Mouse (Mus musculus): ENCODE results near the gene Trmt6. TPM values are rescaled to one million over a fixed set of nuclear protein-coding genes. Genes with fewer than 3 reads are reported as not detected.

Trmt6 gene
- polyA plus RNA-seq, 1 experiment from 2014 or later, result 35.5 TPM

GRCm38 (mm10) chr2:132757911-132758310 lies 57.9 kb downstream of the Trmt6 start:
- WGBS, result 72% methylated on average over 5 of the region's 5 CpGs
- no peak for ATAC-seq
- Histone ChIP-seq H3K27me3 (replicated peaks; ENCODE audit: control insufficient read depth, insufficient read depth, low read length) (no peaks in the 10 kb centered on the region), H3K27ac (ENCODE audit: low read depth, low read length) (no peak overlapping the region), H3K36me3 (ENCODE audit: control insufficient read depth, insufficient read depth) (no peaks in the 10 kb centered on the region), H3K9me3 (ENCODE audit: control insufficient read depth) (no peaks in the 10 kb centered on the region), H3K4me3 (ENCODE audit: low read depth, low read length) (no peak overlapping the region), H3K4me1 (replicated peaks; ENCODE audit: control insufficient read depth, insufficient read depth, low read length) (no peaks in the 10 kb centered on the region), H3K4me2 (replicated peaks; ENCODE audit: low read depth) (no peak overlapping the region), H3K9ac (ENCODE audit: low read depth, low read length) (no peak overlapping the region)
- no peak for TF ChIP-seq CTCF (IDR thresholded peaks at IDR 0.05; ENCODE audit: low read depth)

Other genes starting within 250 kb of the Trmt6 start
- 33.7 and 34.3 TPM in 2 replicates for gene Gpcpd1, start 228.3 kb downstream of the Trmt6 start, polyA plus RNA-seq (2015; fragmentation: Nextera tagmentation; extraction: Ambion mirVana)
- 11.2 and 11.7 TPM in 2 replicates for gene Shld1, start 129.1 kb downstream of the Trmt6 start, polyA plus RNA-seq (2015; fragmentation: Nextera tagmentation; extraction: Ambion mirVana)
- gene Chgb, start 34.8 kb downstream of the Trmt6 start, polyA plus RNA-seq (2015; fragmentation: Nextera tagmentation; extraction: Ambion mirVana), result 46.3 and 47.0 TPM in 2 replicates
- gene Mcm8, start 86 bp upstream of the Trmt6 start, polyA plus RNA-seq (2015; fragmentation: Nextera tagmentation; extraction: Ambion mirVana), result 2.5 and 3.5 TPM in 2 replicates
- 36.6 and 39.0 TPM in 2 replicates for gene Crls1, start 30.6 kb upstream of the Trmt6 start, polyA plus RNA-seq (2015; fragmentation: Nextera tagmentation; extraction: Ambion mirVana)
- 9.5 and 9.8 TPM in 2 replicates for gene Lrrn4, start 64.8 kb upstream of the Trmt6 start, polyA plus RNA-seq (2015; fragmentation: Nextera tagmentation; extraction: Ambion mirVana)
- gene Fermt1, start 129.9 kb upstream of the Trmt6 start, polyA plus RNA-seq (2015; fragmentation: Nextera tagmentation; extraction: Ambion mirVana), result 69.7 and 77.5 TPM in 2 replicates

All from intestine, postnatal 0 days (tissue).